Mouse (Mus musculus) heart, embryonic 11.5 days (tissue): ENCODE data around the gene Sycp3. TPM values are rescaled to one million over a fixed set of nuclear protein-coding genes. Genes with fewer than 3 reads are reported as not detected.
A peak's percentile ranks its signal among the peaks of the same experiment; 100 is the strongest.
"Not testable (repeated sequence)": the region's sequence is repeated elsewhere in the genome, so short reads cannot be mapped to it uniquely, and the experiment has no call there.

Experiments used
- ATAC-seq: fragments of 200-750 bp; cut with Nextera tagmentation; replicated peaks from 2 replicates; pipeline ENCODE4 v1.8.0; 2017; ENCODE audit warnings: moderate library complexity; ENCODE audit not compliant: insufficient number of reproducible peaks, low FRiP score, low TSS enrichment
- H3K27ac ChIP-seq: fragments of 300-500 bp; sonication (generic); 2 replicates; pipeline ENCODE4 v1.5.1; 2014; ENCODE audit warnings: mild to moderate bottlenecking, low read depth, low read length
- H3K27me3 ChIP-seq: fragments of 300-500 bp; sonication (generic); 2 replicates; pipeline ENCODE4 v1.6.1; 2014; ENCODE audit warnings: mild to moderate bottlenecking, low read length, mixed read lengths; ENCODE audit not compliant: control insufficient read depth, insufficient read depth
- H3K36me3 ChIP-seq: fragments of 300-500 bp; sonication (generic); 2 replicates; pipeline ENCODE4 v1.6.1; 2014; ENCODE audit warnings: mild to moderate bottlenecking, low read length, moderate library complexity, mixed read lengths; ENCODE audit not compliant: control insufficient read depth, insufficient read depth
- H3K4me1 ChIP-seq: fragments of 300-500 bp; sonication (generic); 2 replicates; pipeline ENCODE4 v1.6.1; 2014; ENCODE audit warnings: low read length; ENCODE audit not compliant: control insufficient read depth, insufficient read depth
- H3K4me2 ChIP-seq: fragments of 300-500 bp; sonication (generic); 2 replicates; pipeline ENCODE4 v1.6.1; 2014; ENCODE audit warnings: mild to moderate bottlenecking, moderate library complexity
- H3K4me3 ChIP-seq: fragments of 300-500 bp; sonication (generic); 2 replicates; pipeline ENCODE4 v1.5.1; 2014; ENCODE audit warnings: low read depth, low read length
- H3K9ac ChIP-seq: fragments of 300-500 bp; sonication (generic); 2 replicates; pipeline ENCODE4 v1.6.1; 2014; ENCODE audit warnings: mild to moderate bottlenecking, low read depth, low read length, moderate library complexity
- H3K9me3 ChIP-seq: fragments of 300-500 bp; sonication (generic); replicated peaks from 2 replicates; pipeline ENCODE4 v1.6.1; 2016; ENCODE audit warnings: low read length; ENCODE audit not compliant: control insufficient read depth
- WGBS: fragments of 180-500 bp; shearing (Covaris S2); extraction: QIAGEN DNeasy Blood & Tissue Kit; methylation state at CpG from one replicate; pipeline ENCODE4 v1.1.7; 2014; ENCODE audit not compliant: insufficient replicate concordance; 5-methylcytosine and 5-hydroxymethylcytosine counted together
- polyA plus RNA-seq: library from polyadenylated mRNA; unstranded; fragments of >200 nt; fragmentation: Nextera tagmentation; extraction: Ambion mirVana; gene quantifications from 2 replicates; pipeline ENCODE4 v1.2.1, GENCODE M21; 2014

Sycp3 gene
- polyA plus RNA-seq, 1 experiment from 2014 or later: 0.29 TPM

DNA sequence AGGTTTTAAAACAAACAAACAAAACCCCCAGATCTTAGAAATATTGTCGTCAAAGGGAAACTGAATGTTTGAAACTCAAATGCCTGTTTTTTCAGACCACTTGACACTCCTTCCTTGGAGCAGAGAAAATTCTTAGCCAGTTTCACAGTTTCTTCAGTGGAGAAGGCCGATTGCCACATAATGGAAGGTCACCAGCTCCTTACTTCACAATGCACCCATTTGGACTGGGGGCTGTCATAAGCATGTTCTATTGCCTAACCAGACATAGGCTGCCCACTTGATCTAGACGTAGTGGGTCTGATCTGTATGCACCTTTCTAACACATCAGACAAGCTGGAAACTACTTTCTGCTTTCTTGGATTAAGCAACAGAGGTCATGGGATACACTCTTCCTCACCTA, 45.1 kb downstream of the Sycp3 start:
- peak overlapping the region; percentile 30; the same call in 1 of the 2 replicates for H3K27ac ChIP-seq
- no peaks in the 10 kb centered on the region for H3K27me3 ChIP-seq
- 53% methylated on average over 3 of the region's 3 CpGs for WGBS
- no peak overlapping the region for H3K9ac ChIP-seq
- H3K36me3 ChIP-seq: no peaks in the 10 kb centered on the region
- no peak overlapping the region for H3K4me3 ChIP-seq
- no peak for ATAC-seq
- H3K4me2 ChIP-seq: peak overlapping the region; percentile 70
- H3K9me3 ChIP-seq: no peaks in the 10 kb centered on the region
- 0 out of 2 replicates have a peak, but pooled peaks cover 9% of the 10 kb centered on the region for H3K4me1 ChIP-seq

DNA sequence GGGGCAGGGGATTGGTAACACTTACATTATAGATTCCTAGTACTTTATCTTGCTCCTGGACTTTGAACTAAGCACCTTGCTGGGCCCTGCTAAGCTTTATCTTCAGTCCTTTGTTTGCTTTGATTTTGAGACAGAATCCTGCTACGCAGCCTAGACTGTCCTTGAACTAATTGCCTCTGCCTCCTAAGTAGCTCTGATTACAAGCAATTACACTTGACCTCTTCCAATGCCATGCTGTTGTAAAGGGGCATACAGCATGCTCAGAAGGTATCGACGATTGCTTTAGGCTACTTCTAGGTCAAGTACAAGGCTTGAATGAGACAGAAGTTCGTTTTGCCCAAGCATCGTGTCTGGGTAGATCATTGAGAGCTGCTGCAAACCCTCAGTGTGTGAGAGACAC, 45.9 kb downstream of the Sycp3 start:
- no peak for ATAC-seq
- H3K4me3 ChIP-seq: no peak overlapping the region
- H3K36me3 ChIP-seq: no peaks in the 10 kb centered on the region
- no peaks in the 10 kb centered on the region for H3K9me3 ChIP-seq
- no peak overlapping the region for H3K27ac ChIP-seq
- no peak overlapping the region for H3K9ac ChIP-seq
- H3K27me3 ChIP-seq: no peaks in the 10 kb centered on the region
- H3K4me1 ChIP-seq: 0 out of 2 replicates have a peak, but pooled peaks cover 9% of the 10 kb centered on the region
- 55% methylated on average over 5 of the region's 5 CpGs for WGBS
- H3K4me2 ChIP-seq: no peak overlapping the region

DNA sequence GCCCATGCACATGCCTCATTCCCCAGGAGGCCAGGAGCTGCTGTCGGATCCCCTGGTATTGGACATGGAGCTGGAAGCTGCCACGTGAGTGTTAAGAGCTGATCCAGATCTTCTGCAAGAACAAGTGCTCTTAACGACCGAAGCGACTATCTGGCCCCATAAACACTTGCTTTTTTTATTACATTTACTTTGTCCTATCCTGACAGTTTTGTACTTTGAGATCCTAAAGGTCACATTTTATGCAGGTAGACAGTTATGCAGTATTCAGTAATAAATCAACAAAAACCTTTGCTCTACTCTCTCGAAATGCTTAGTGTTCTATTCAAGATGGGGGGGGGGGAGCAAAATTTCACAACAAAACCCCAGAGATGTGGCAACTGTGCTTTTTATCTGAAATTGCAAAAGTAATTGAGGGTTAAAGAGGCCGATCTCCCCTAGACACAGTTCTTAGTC, 48.3 kb downstream of the Sycp3 start:
- Histone ChIP-seq H3K4me2 (no peak overlapping the region), H3K36me3 (no peaks in the 10 kb centered on the region), H3K9ac (no peak overlapping the region), H3K4me3 (no peak overlapping the region), H3K4me1 (peaks cover 3% of the 10 kb centered on the region; the same call in 1 of the 2 replicates), H3K9me3 (no peaks in the 10 kb centered on the region), H3K27ac (no peak overlapping the region), H3K27me3 (no peaks in the 10 kb centered on the region)
- 63% methylated on average over 7 of the region's 7 CpGs for WGBS
- ATAC-seq: no peak

DNA sequence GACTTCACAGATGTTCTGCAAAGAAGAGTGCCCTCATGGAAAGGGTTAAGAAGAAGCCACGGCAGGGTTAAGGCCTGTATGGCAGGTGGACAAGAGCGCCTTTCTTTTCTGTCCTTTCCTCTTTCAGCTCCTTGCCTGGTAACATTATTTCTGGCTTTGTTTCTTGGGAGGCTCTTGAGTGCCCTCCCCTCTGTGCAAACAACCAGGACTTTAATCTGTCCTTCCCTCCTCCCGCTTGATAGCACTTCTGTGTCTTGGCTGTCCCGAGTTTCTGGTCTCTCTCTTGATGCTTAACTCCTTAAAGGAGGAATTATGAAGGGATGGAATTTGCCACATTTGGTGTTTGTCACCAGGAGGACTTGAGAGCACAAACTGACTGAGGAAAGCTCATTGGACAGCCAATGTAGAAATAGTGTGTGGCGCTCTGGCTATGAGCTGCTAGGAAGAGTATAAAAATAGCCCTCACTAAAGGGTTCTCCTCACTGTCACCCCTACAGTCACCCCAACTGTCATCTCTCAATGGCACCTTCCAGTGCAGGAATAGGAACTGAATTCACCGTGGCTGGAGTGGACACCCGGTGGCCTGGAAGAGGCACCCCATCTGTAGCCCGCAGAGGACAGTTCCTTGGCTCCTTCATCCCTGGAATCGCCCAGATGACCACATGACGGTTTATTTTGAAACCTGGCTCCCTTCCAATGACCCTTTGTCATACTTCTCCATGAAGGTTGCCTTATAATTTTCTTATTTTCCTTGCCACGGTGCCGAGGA, 51.3 kb downstream of the Sycp3 start:
- Histone ChIP-seq H3K9ac (no peak overlapping the region), H3K36me3 (no peaks in the 10 kb centered on the region), H3K4me2 (peak overlapping the region; percentile 14; the same call in 1 of the 2 replicates), H3K4me3 (no peak overlapping the region), H3K27ac (peak overlapping the region; percentile 37; the same call in 1 of the 2 replicates), H3K4me1 (peaks cover 3% of the 10 kb centered on the region; the same call in 1 of the 2 replicates), H3K27me3 (no peaks in the 10 kb centered on the region), H3K9me3 (no peaks in the 10 kb centered on the region)
- ATAC-seq: 0 out of 2 replicates have a peak, but pooled peaks have one; percentile 52
- WGBS: 50% methylated on average over 12 of the region's 12 CpGs

DNA sequence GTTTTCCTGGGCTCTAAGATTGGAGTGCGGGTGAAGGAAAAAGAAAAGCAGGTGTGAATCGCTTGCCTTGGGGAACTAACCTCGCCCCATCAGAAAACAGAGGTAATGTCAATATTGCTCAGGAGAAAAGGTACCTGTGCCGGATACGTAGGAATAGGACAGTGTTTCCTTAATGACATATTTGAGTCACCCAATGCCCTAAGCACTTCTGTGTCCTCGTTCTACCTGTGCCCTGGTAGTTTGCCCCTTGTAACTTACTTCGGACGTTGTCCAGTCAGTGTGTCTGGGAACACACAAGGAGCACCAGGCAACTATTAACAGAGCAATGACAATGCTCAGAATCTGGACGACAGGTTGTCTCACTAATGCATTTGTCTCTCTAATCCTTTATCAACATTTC, 52.0 kb downstream of the Sycp3 start:
- Histone ChIP-seq H3K4me2 (no peak overlapping the region), H3K4me3 (no peak overlapping the region), H3K27ac (no peak overlapping the region), H3K9ac (no peak overlapping the region), H3K4me1 (peaks cover 3% of the 10 kb centered on the region; the same call in 1 of the 2 replicates), H3K27me3 (no peaks in the 10 kb centered on the region), H3K9me3 (no peaks in the 10 kb centered on the region), H3K36me3 (no peaks in the 10 kb centered on the region)
- no peak for ATAC-seq
- WGBS: 82% methylated on average over 9 of the region's 9 CpGs

DNA sequence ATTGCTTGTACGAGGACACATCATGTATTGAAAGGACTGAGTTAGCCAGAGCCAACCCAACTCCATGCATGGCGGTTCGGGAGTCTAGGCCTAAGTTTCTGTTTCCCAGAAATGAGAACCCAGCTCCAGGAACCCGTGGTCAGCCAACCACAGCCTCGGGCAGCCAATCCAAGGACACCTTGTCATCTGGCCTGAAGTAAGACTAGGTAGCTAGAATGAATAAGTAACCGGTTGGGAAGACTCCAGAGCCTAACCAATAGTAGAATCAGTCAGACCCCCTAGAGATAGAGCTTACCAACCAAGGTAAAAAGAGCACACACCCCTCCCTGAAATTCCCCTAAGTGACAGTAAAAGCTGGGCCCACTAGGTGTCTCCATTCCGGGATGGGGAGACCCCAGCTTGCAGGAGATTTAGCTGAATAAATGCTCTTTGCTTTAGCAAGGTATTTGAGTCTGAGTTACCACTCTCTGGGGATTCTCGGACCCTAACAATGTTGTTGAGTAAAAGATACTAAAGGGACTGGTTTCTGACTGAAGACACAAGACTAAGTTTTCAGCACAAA, 54.3 kb downstream of the Sycp3 start:
- Histone ChIP-seq H3K4me2 (no peak overlapping the region), H3K4me1 (peaks cover 3% of the 10 kb centered on the region; the same call in 1 of the 2 replicates), H3K27ac (no peak overlapping the region), H3K9ac (no peak overlapping the region), H3K27me3 (no peaks in the 10 kb centered on the region), H3K36me3 (no peaks in the 10 kb centered on the region), H3K4me3 (no peak overlapping the region), H3K9me3 (no peaks in the 10 kb centered on the region)
- WGBS: 66% methylated on average over 8 of the region's 8 CpGs
- ATAC-seq: no peak

DNA sequence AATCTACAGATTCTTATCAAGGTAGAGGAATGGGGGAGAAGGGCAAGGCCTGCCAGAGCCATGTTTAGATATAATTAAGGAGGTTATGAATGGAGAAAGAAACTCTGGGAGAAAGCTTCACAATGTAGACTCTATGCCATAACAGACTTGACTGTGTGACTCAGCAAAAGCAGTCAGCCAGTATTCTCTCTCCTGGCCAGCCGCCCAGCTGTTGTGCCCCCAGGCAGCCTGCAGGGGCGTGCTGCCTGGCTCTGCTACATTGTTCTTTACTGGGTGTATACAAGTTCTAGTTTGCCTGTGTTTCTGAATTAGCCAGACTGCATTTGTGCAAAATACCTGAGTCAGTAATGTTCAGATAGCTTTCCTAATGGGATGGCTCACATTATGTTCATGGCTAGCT, 55.1 kb downstream of the Sycp3 start:
- no peak overlapping the region for H3K4me2 ChIP-seq
- ATAC-seq: no peak; the same call in 1 of the 2 replicates
- H3K9ac ChIP-seq: no peak overlapping the region
- no peaks in the 10 kb centered on the region for H3K27me3 ChIP-seq
- no peaks in the 10 kb centered on the region for H3K9me3 ChIP-seq
- H3K36me3 ChIP-seq: no peaks in the 10 kb centered on the region
- no peak overlapping the region for H3K4me3 ChIP-seq
- WGBS: 51% methylated on average over 2 of the region's 2 CpGs
- peaks cover 3% of the 10 kb centered on the region; the same call in 1 of the 2 replicates for H3K4me1 ChIP-seq
- H3K27ac ChIP-seq: no peak overlapping the region

DNA sequence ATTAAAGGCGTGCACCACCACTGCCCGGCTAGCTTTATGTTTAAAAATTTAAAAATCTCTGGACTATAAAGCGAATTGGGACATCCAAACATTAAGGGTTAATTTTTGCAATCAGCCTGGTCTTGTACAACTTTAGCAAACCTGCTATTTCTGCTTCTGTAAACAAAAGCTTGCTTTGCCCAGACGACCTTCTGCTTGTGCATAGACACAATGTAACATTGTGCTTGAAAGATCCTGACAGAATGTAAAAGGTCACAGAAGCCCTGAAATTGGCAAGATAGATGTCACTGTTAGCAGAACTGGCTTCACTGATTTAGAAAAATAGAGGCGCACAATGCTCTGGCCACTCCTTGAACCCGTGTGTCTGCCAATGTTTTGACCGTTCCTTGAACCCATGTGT, 55.7 kb downstream of the Sycp3 start:
- WGBS: 92% methylated on average over 7 of the region's 7 CpGs
- not testable (repeated sequence) for H3K9ac ChIP-seq, H3K9me3 ChIP-seq, H3K4me2 ChIP-seq, H3K36me3 ChIP-seq, H3K27ac ChIP-seq, H3K4me1 ChIP-seq, H3K27me3 ChIP-seq, H3K4me3 ChIP-seq, ATAC-seq
